Comparison of ENCODE assay signal across 8 mouse cellular contexts in the genomic region with DNA sequence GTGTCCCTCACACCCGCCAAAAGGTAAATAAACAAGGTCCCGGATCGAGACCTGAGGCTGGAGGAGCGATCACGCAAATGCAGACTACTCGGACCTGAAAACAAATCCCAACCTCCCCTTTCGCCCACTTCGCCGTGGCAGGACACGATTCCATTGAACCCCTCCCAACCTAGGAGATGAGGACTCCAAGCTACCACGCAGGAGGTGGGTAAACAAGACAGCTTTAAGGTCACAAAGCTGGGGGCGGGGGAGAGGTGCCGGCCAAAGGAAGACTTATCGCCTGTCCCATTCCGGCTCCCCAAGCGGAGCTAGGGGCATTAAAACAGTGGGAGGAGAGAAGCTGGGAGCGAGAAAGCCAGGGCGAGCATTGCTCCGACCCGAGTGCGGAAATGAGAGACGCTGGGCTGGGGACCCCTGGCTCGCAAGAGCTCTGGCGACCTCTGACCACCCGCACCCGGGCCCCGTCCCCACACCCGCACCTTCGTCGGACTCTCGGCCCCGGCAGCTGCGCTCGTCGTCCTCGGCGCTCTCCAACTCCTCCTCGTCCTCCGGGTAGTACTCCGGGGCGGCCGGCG. TPM values are rescaled to one million over a fixed set of nuclear protein-coding genes. Genes with fewer than 3 reads are reported as not detected.
DNase-seq lines count a peak whose midpoint lies in the region; ATAC-seq and TF ChIP-seq lines count a peak whose summit lies in the region.

No protein-coding gene starts in this region.

- DNase-seq in ovary, postnatal 10 days (ENCODE audit: low spot score) = peak; percentile 30
- no peak for DNase-seq in ovary, postnatal 14 days (ENCODE audit: low spot score)
- peak; percentile 39 for DNase-seq in adrenal gland, adult 8-10 months
- no peak for DNase-seq in heart, postnatal 0 days (ENCODE audit: low spot score)
- DNase-seq in limb, embryonic 11.5 days (ENCODE audit: low spot score) = peak; percentile 59
- DNase-seq in midbrain, embryonic 14.5 days = no peak

- TF ChIP-seq CTCF in heart, postnatal 0 days (IDR thresholded peaks at IDR 0.05; ENCODE audit: low read depth) = no peak

- WGBS in embryonic facial prominence, embryonic 13.5 days = under 1% methylated on average over 42 of the region's 43 CpGs
- WGBS in heart, postnatal 0 days = under 1% methylated on average over 37 of the region's 43 CpGs
- WGBS in limb, embryonic 11.5 days = 0% methylated on average over 37 of the region's 43 CpGs
- under 1% methylated on average over 43 of the region's 43 CpGs for WGBS in midbrain, embryonic 14.5 days

- H3K27ac ChIP-seq in embryonic facial prominence, embryonic 13.5 days = peak overlapping the region; percentile 82
- H3K27ac ChIP-seq in heart, postnatal 0 days (ENCODE audit: low read depth) = peak overlapping the region; percentile 88
- H3K27ac ChIP-seq in limb, embryonic 11.5 days (replicated peaks; ENCODE audit: low read depth, low read length) = peak overlapping the region; percentile 47; the same call in 1 of the 2 replicates
- H3K27ac ChIP-seq in midbrain, embryonic 14.5 days (replicated peaks; ENCODE audit: low read depth, low read length) = peak overlapping the region; percentile 91

- peaks cover 24% of the 10 kb centered on the region for H3K4me1 ChIP-seq in embryonic facial prominence, embryonic 13.5 days
- peaks cover 7% of the 10 kb centered on the region; the same call in 1 of the 2 replicates for H3K4me1 ChIP-seq in heart, postnatal 0 days (ENCODE audit: control insufficient read depth, insufficient read depth)
- H3K4me1 ChIP-seq in limb, embryonic 11.5 days (ENCODE audit: control insufficient read depth, insufficient read depth, low read length) = peaks cover 2% of the 10 kb centered on the region; the same call in 1 of the 2 replicates
- peaks cover 8% of the 10 kb centered on the region; the same call in 1 of the 2 replicates for H3K4me1 ChIP-seq in midbrain, embryonic 14.5 days (ENCODE audit: control insufficient read depth, insufficient read depth, low read length)

- peak overlapping the region; percentile 94 for H3K4me2 ChIP-seq in embryonic facial prominence, embryonic 13.5 days
- peak overlapping the region; percentile 80 for H3K4me2 ChIP-seq in heart, postnatal 0 days (ENCODE audit: low read depth, low read length)
- H3K4me2 ChIP-seq in limb, embryonic 11.5 days (ENCODE audit: low read depth, severe bottlenecking) = peak overlapping the region; percentile 86
- peak overlapping the region; percentile 84 for H3K4me2 ChIP-seq in midbrain, embryonic 14.5 days (ENCODE audit: low read length)

- H3K9me3 ChIP-seq in embryonic facial prominence, embryonic 13.5 days = no peaks in the 10 kb centered on the region
- no peaks in the 10 kb centered on the region for H3K9me3 ChIP-seq in heart, postnatal 0 days (replicated peaks; ENCODE audit: control insufficient read depth, low read length)
- H3K9me3 ChIP-seq in limb, embryonic 11.5 days (ENCODE audit: control insufficient read depth, low read length) = no peaks in the 10 kb centered on the region
- H3K9me3 ChIP-seq in midbrain, embryonic 14.5 days (ENCODE audit: control insufficient read depth, low read length) = no peaks in the 10 kb centered on the region

- peak overlapping the region; percentile 92 for H3K9ac ChIP-seq in embryonic facial prominence, embryonic 13.5 days
- peak overlapping the region; percentile 86 for H3K9ac ChIP-seq in heart, postnatal 0 days (replicated peaks; ENCODE audit: low read depth, low read length)
- H3K9ac ChIP-seq in limb, embryonic 11.5 days (ENCODE audit: low read length) = peak overlapping the region; percentile 78
- peak overlapping the region; percentile 86 for H3K9ac ChIP-seq in midbrain, embryonic 14.5 days (replicated peaks; ENCODE audit: low read length)

- H3K27me3 ChIP-seq in embryonic facial prominence, embryonic 13.5 days = no peaks in the 10 kb centered on the region
- no peaks in the 10 kb centered on the region for H3K27me3 ChIP-seq in heart, postnatal 0 days (ENCODE audit: control insufficient read depth, insufficient read depth, low read length)
- no peaks in the 10 kb centered on the region for H3K27me3 ChIP-seq in limb, embryonic 11.5 days (ENCODE audit: control insufficient read depth, insufficient read depth, low read length)
- no peaks in the 10 kb centered on the region for H3K27me3 ChIP-seq in midbrain, embryonic 14.5 days (ENCODE audit: control insufficient read depth, insufficient read depth, low read length)

- TF ChIP-seq EP300 in heart, postnatal 0 days (IDR thresholded peaks at IDR 0.05; ENCODE audit: low read depth) = no peak

- peaks cover 32% of the 10 kb centered on the region for H3K36me3 ChIP-seq in embryonic facial prominence, embryonic 13.5 days
- peaks cover 25% of the 10 kb centered on the region for H3K36me3 ChIP-seq in heart, postnatal 0 days (replicated peaks; ENCODE audit: control insufficient read depth, insufficient read depth, low read length)
- H3K36me3 ChIP-seq in limb, embryonic 11.5 days (ENCODE audit: control insufficient read depth, insufficient read depth, low read length) = no peaks in the 10 kb centered on the region
- peaks cover 32% of the 10 kb centered on the region for H3K36me3 ChIP-seq in midbrain, embryonic 14.5 days (ENCODE audit: control insufficient read depth, insufficient read depth, low read length)

- H3K4me3 ChIP-seq in embryonic facial prominence, embryonic 13.5 days = peak overlapping the region; percentile 94
- H3K4me3 ChIP-seq in heart, postnatal 0 days (ENCODE audit: low read depth, low read length) = peak overlapping the region; percentile 88
- H3K4me3 ChIP-seq in limb, embryonic 11.5 days (ENCODE audit: low read depth, low read length) = peak overlapping the region; percentile 90
- peak overlapping the region; percentile 92 for H3K4me3 ChIP-seq in midbrain, embryonic 14.5 days (replicated peaks; ENCODE audit: low read depth, low read length)

- no peak for ATAC-seq in embryonic facial prominence, embryonic 13.5 days (ENCODE audit: insufficient number of reproducible peaks, insufficient read depth, low FRiP score, low TSS enrichment, low read depth)
- ATAC-seq in heart, postnatal 0 days (ENCODE audit: insufficient read depth, low read depth) = no peak; the same call in 1 of the 2 replicates
- ATAC-seq in limb, embryonic 11.5 days (ENCODE audit: insufficient number of reproducible peaks, low FRiP score, low TSS enrichment, low read depth) = no peak
- peak; percentile 11; the same call in 1 of the 2 replicates for ATAC-seq in midbrain, embryonic 14.5 days (ENCODE audit: low FRiP score, low TSS enrichment)
- ATAC-seq in granulocyte monocyte progenitor cell, adult 5-6 weeks (replicated peaks; ENCODE audit: poor library complexity, severe bottlenecking) = no peak

RNA-seq across cellular contexts. Expression of gene Suds3, which starts 0.6 kb away (rescaled TPM):
- 100 to 1,000 TPM; 108 to 130 (median 123) TPM for total RNA-seq in adrenal gland, adult 8-10 months (2022)
- polyA plus RNA-seq in embryonic facial prominence, embryonic 13.5 days (2015; fragmentation: Nextera tagmentation; extraction: Ambion mirVana) = 87.8 and 89.7 TPM in 2 replicates
- 31.9 and 50.1 TPM in 2 replicates for total RNA-seq in heart, postnatal 0 days (2014; rRNA removed; ENCODE audit: low replicate concordance)
- polyA plus RNA-seq in heart, postnatal 0 days (2015; fragmentation: Nextera tagmentation; extraction: Ambion mirVana) = 36.9 and 38.2 TPM in 2 replicates
- polyA plus RNA-seq in limb, embryonic 11.5 days (2014; fragmentation: Nextera tagmentation; extraction: Ambion mirVana) = 50.2 and 54.0 TPM in 2 replicates
- 52.9 and 83.1 TPM in 2 replicates for polyA plus RNA-seq in midbrain, embryonic 14.5 days (2014; fragmentation: Nextera tagmentation; extraction: Ambion mirVana)
- total RNA-seq in granulocyte monocyte progenitor cell, adult 5-6 weeks (2014; fragmentation: Nextera tagmentation) = 46.0 and 52.2 TPM in 2 replicates
- total RNA-seq in granulocyte monocyte progenitor cell, adult 5-6 weeks (2017) = 84.9 and 91.7 TPM in 2 replicates

RNA-seq across cellular contexts. Expression of gene Taok3, which starts 4.6 kb away (rescaled TPM):
- 10 to 100 TPM; 36.8 to 59.1 (median 47.9) TPM for total RNA-seq in adrenal gland, adult 8-10 months (2022)
- 14.3 and 16.3 TPM in 2 replicates for polyA plus RNA-seq in embryonic facial prominence, embryonic 13.5 days (2015; fragmentation: Nextera tagmentation; extraction: Ambion mirVana)
- total RNA-seq in heart, postnatal 0 days (2014; rRNA removed; ENCODE audit: low replicate concordance) = 1.1 and 3.9 TPM in 2 replicates
- 5.8 and 7.5 TPM in 2 replicates for polyA plus RNA-seq in heart, postnatal 0 days (2015; fragmentation: Nextera tagmentation; extraction: Ambion mirVana)
- 6.0 and 6.1 TPM in 2 replicates for polyA plus RNA-seq in limb, embryonic 11.5 days (2014; fragmentation: Nextera tagmentation; extraction: Ambion mirVana)
- polyA plus RNA-seq in midbrain, embryonic 14.5 days (2014; fragmentation: Nextera tagmentation; extraction: Ambion mirVana) = 50.3 and 52.6 TPM in 2 replicates
- 68.9 and 84.9 TPM in 2 replicates for total RNA-seq in granulocyte monocyte progenitor cell, adult 5-6 weeks (2014; fragmentation: Nextera tagmentation)
- total RNA-seq in granulocyte monocyte progenitor cell, adult 5-6 weeks (2017) = 46.1 and 49.3 TPM in 2 replicates

Comparison
In these comparisons a context has a peak if more than half of its experiments do, and no peak if none do; other contexts are left out.
1. DNase-seq: peak in ovary, postnatal 10 days (single experiment), adrenal gland, adult 8-10 months (single experiment) and limb, embryonic 11.5 days (single experiment); none in ovary, postnatal 14 days (single experiment), heart, postnatal 0 days (single experiment) and midbrain, embryonic 14.5 days (single experiment).
2. Peak in every context shown above with its lines, with median percentiles within 50 percentile points of each other: H3K27ac ChIP-seq, H3K4me2 ChIP-seq, H3K4me3 ChIP-seq and H3K9ac ChIP-seq.